Mouse (Mus musculus): ENCODE measurements around the gene Hoxd9.

GRCm38 (mm10) chr2:74696442-74697335 is 838 bp upstream of the Hoxd9 start:
- no peak for TF ChIP-seq CTCF (IDR thresholded peaks at IDR 0.05; ENCODE audit: low read depth)
- TF ChIP-seq EP300 (IDR thresholded peaks at IDR 0.05; ENCODE audit: low read depth) = no peak

All from heart, postnatal 0 days (tissue).